Mouse (Mus musculus) hindbrain, embryonic 16.5 days (tissue): ENCODE data around the gene Ctnna3. TPM values are rescaled to one million over a fixed set of nuclear protein-coding genes. Genes with fewer than 3 reads are reported as not detected.

Experiments used
- ATAC-seq: fragments of 200-750 bp; cut with Nextera tagmentation; 2 replicates; pipeline ENCODE4 v1.8.0; 2017; ENCODE audit warnings: moderate TSS enrichment, moderate library complexity
- H3K27ac ChIP-seq: fragments of 300-500 bp; sonication (generic); 2 replicates; pipeline ENCODE4 v1.5.1; 2014; ENCODE audit warnings: low read depth, mild to moderate bottlenecking, control low read depth, low read length, moderate library complexity
- H3K27me3 ChIP-seq: fragments of 300-500 bp; sonication (generic); replicated peaks from 2 replicates; pipeline ENCODE4 v1.6.1; 2014; ENCODE audit warnings: low read length; ENCODE audit not compliant: control insufficient read depth, insufficient read depth
- H3K36me3 ChIP-seq: fragments of 300-500 bp; sonication (generic); 2 replicates; pipeline ENCODE4 v1.6.1; 2014; ENCODE audit warnings: mild to moderate bottlenecking, low read length, moderate library complexity, mixed read lengths; ENCODE audit not compliant: control insufficient read depth, insufficient read depth
- H3K4me1 ChIP-seq: fragments of 300-500 bp; sonication (generic); 2 replicates; pipeline ENCODE4 v1.6.1; 2014; ENCODE audit warnings: low read depth, low read length; ENCODE audit not compliant: control insufficient read depth, insufficient read depth
- H3K4me2 ChIP-seq: fragments of 300-500 bp; sonication (generic); 2 replicates; pipeline ENCODE4 v1.6.1; 2014; ENCODE audit warnings: mild to moderate bottlenecking, low read length, control low read depth, moderate library complexity
- H3K4me3 ChIP-seq: fragments of 300-500 bp; sonication (generic); 2 replicates; pipeline ENCODE4 v1.5.1; 2014; ENCODE audit warnings: mild to moderate bottlenecking, low read length, control low read depth, moderate library complexity
- H3K9ac ChIP-seq: fragments of 300-500 bp; sonication (generic); 2 replicates; pipeline ENCODE4 v1.6.1; 2014; ENCODE audit warnings: low read depth, mild to moderate bottlenecking, control low read depth, low read length, moderate library complexity
- H3K9me3 ChIP-seq: fragments of 300-500 bp; sonication (generic); 2 replicates; pipeline ENCODE4 v1.6.1; 2014; ENCODE audit warnings: mild to moderate bottlenecking, low read length, moderate library complexity; ENCODE audit not compliant: control insufficient read depth
- WGBS: fragments of 180-500 bp; shearing (Covaris S2); extraction: QIAGEN DNeasy Blood & Tissue Kit; methylation state at CpG from one replicate; pipeline ENCODE4 v1.1.7; 2014; 5-methylcytosine and 5-hydroxymethylcytosine counted together
- polyA plus RNA-seq: library from polyadenylated mRNA; unstranded; fragments of >200 nt; fragmentation: Nextera tagmentation; extraction: Ambion mirVana; gene quantifications from 2 replicates; pipeline ENCODE4 v1.2.1, GENCODE M21; 2015

Gene Ctnna3
- polyA plus RNA-seq, 1 experiment from 2014 or later = 2.3 TPM

DNA sequence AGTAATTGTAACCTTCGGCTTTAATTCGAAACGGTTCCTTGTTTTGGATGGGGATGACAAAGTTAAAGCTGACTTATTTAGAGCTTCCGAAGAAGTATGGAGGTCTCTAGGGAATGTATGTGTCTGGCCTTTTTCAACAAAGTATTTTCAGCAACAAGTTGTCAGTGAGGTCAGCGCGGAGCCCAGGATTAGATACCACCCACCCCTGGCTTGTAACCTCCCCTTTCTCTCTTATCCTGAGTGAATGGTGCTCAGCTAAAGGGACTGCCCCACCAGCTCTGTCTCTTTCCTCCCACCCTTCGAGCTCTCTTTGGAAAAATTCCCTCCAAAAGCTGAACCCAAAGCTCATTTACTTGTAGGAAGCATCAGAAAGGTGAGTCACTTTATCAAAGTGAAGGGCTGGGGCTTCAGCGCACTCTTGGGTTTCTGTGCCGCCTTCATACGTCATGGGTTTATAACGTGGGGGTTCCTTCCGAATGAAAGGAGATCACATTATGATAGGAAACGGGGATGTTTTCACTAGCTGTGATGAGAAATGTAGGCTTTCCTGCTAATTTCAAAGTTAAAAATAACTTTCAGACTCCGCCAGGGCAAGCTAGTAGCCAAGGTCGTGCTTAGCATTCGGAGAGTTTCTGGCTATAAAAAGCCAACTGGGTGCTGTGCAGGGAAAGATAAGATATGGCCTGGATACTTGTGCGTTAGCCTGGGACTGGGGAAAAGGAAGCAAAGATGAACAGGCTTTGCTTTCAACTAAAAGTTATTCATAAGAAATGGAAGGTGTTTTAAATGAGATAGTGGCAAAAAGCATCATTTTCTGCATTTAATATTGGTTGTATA lies 27.6 kb downstream of the Ctnna3 start:
- no peak for ATAC-seq
- WGBS = 79% methylated on average over 17 of the region's 17 CpGs
- Histone ChIP-seq H3K27me3 (no peaks in the 10 kb centered on the region), H3K4me1 (no peaks in the 10 kb centered on the region; the same call in 1 of the 2 replicates), H3K9ac (no peak overlapping the region), H3K4me2 (no peak overlapping the region), H3K4me3 (no peak overlapping the region), H3K9me3 (no peaks in the 10 kb centered on the region), H3K36me3 (no peaks in the 10 kb centered on the region), H3K27ac (no peak overlapping the region)

DNA sequence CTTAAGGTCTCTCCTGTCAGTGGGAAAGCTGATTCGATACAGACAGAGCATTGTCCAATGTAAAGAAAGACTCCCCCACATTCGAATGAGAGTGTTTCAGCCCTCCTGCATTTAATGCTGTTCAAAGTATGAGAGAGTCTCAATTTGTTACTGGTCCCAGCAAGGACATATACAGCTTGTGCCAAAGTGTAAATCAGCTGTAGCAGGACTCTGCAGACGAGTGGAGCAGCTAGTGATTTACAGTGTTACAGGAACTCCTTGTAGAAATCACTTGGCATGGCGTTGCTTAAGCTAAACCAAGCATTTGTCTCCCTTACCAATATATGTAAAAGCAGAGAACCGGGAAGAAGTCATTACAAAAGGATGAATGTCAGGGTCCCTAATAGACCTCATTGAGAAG lies 31.0 kb downstream of the Ctnna3 start:
- H3K4me1 ChIP-seq = no peaks in the 10 kb centered on the region
- H3K9ac ChIP-seq = no peak overlapping the region
- WGBS = 47% methylated on average over 5 of the region's 5 CpGs
- H3K4me3 ChIP-seq = no peak overlapping the region
- H3K27me3 ChIP-seq = no peaks in the 10 kb centered on the region
- ATAC-seq = no peak
- no peak overlapping the region for H3K4me2 ChIP-seq
- H3K36me3 ChIP-seq = no peaks in the 10 kb centered on the region
- no peak overlapping the region for H3K27ac ChIP-seq
- H3K9me3 ChIP-seq = no peaks in the 10 kb centered on the region

DNA sequence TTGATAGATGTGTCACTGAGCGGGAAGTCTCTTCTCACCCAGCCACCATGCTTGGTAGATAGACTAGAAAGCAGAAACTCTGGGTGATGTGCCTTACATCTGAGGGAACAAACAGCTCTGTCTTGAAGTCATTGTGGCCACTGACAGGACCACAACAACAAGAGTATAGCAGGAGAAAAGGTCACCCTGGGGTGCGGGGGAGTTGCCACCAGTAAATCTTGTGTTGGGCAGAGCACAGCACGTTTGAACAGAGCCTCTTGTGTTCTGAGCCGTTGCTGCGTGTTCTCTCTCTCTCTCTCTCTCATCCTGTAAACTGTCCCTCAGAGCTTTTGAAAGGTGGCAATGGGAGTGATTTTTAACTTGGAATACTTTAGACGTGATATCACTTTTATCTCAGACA lies 42.6 kb downstream of the Ctnna3 start:
- H3K4me2 ChIP-seq = no peak overlapping the region
- no peaks in the 10 kb centered on the region for H3K9me3 ChIP-seq
- ATAC-seq = no peak
- no peak overlapping the region for H3K9ac ChIP-seq
- H3K4me1 ChIP-seq = no peaks in the 10 kb centered on the region
- 43% methylated on average over 6 of the region's 6 CpGs for WGBS
- H3K36me3 ChIP-seq = no peaks in the 10 kb centered on the region
- no peak overlapping the region for H3K27ac ChIP-seq
- H3K27me3 ChIP-seq = no peaks in the 10 kb centered on the region
- H3K4me3 ChIP-seq = no peak overlapping the region

DNA sequence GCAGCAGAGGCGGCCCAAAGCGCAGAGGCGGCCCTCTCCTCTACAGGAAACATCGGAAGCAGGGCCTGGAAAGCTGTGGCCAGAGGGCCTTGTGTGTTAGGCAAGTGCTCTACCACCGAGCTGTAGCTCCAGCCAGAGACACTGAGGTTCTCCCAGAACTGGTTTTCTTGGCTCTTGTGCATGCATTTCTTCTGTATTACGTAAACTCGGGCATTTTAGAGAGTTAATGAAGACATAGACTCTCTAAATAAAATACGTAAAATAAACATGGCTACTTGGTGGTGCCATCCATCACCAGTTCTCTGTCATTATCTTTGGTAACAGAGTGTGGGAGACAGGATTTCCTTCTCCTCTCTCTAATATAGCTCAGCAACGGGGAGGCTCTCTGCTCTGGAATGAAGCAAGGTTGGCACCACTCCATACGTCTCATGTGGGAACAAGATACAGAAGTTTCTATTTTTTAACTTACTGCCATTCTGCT lies 46.3 kb downstream of the Ctnna3 start:
- H3K9me3 ChIP-seq = no peaks in the 10 kb centered on the region
- ATAC-seq = no peak
- no peak overlapping the region for H3K27ac ChIP-seq
- H3K9ac ChIP-seq = no peak overlapping the region
- no peak overlapping the region for H3K4me2 ChIP-seq
- WGBS = 72% methylated on average over 10 of the region's 10 CpGs
- H3K36me3 ChIP-seq = no peaks in the 10 kb centered on the region
- H3K27me3 ChIP-seq = no peaks in the 10 kb centered on the region
- H3K4me3 ChIP-seq = no peak overlapping the region
- no peaks in the 10 kb centered on the region for H3K4me1 ChIP-seq

DNA sequence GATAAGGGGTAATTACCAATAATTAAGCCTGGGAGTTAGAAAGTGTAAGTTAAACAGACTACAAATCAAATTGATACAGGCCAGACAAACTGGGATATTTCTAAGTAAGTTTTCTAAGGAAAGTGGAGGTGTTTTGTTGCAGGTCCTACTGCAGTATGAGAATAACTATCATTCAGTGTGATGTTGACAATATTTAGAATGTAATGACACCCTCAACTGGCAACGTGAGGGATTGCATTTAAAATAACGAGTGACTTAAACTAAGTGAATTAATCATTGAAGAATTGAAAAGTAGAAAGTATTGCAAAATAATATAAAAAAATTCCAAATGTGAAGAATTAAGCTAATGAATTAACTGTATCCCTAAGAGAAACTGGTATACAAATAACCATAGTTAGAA lies 49.0 kb downstream of the Ctnna3 start:
- H3K36me3 ChIP-seq = no peaks in the 10 kb centered on the region
- H3K9me3 ChIP-seq = no peaks in the 10 kb centered on the region
- no peak overlapping the region for H3K27ac ChIP-seq
- no peak overlapping the region for H3K9ac ChIP-seq
- ATAC-seq = no peak
- 34% methylated on average over 2 of the region's 2 CpGs for WGBS
- no peaks in the 10 kb centered on the region for H3K4me1 ChIP-seq
- no peaks in the 10 kb centered on the region for H3K27me3 ChIP-seq
- H3K4me3 ChIP-seq = no peak overlapping the region
- H3K4me2 ChIP-seq = no peak overlapping the region

DNA sequence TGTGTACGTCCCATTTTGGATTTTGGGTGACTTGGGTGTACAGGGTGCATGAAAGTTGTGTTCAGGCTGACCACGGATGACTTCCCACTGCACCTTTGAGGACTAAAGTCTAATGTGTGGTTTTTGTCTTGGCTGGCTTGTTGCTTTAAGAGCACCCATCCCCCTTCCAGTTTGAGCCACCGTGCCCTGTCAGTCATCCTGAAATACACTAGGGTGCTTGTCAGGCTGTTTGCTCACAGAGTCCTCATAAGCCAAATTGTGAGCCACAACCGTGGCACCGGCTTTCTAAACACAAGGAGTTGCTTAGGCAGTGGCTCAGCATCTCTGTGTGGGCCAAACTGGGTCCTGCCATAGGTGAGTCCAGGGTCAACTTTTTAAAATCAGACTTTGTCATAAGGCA lies 50.2 kb downstream of the Ctnna3 start:
- 57% methylated on average over 5 of the region's 5 CpGs for WGBS
- Histone ChIP-seq H3K9me3 (no peaks in the 10 kb centered on the region), H3K9ac (no peak overlapping the region), H3K4me3 (no peak overlapping the region), H3K4me2 (no peak overlapping the region), H3K27ac (no peak overlapping the region), H3K27me3 (no peaks in the 10 kb centered on the region), H3K4me1 (no peaks in the 10 kb centered on the region), H3K36me3 (no peaks in the 10 kb centered on the region)
- ATAC-seq = no peak

DNA sequence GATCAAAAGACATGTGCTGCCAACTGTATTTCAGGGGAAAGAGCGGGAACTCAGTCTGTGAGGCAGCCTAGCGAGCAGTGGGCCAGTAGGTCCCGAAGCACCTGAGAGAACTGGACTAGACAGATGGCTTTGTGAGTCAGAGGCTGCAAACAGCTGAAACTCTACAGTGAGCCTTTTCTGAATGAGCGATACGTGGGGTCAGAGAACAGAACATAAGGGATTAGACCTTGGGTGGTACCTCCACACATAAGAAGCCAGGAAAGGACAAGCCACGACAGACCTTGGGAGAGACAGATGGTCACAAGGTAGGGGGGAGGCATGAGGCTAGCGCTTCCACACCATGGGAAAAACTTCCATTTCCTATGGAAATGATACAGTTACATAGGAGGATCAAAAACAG lies 58.4 kb downstream of the Ctnna3 start:
- no peak for ATAC-seq
- no peak overlapping the region for H3K4me3 ChIP-seq
- no peaks in the 10 kb centered on the region for H3K27me3 ChIP-seq
- no peaks in the 10 kb centered on the region for H3K4me1 ChIP-seq
- WGBS = 83% methylated on average over 7 of the region's 7 CpGs
- H3K9me3 ChIP-seq = peaks cover 3% of the 10 kb centered on the region
- H3K9ac ChIP-seq = no peak overlapping the region
- no peak overlapping the region for H3K4me2 ChIP-seq
- H3K36me3 ChIP-seq = no peaks in the 10 kb centered on the region
- no peak overlapping the region for H3K27ac ChIP-seq

DNA sequence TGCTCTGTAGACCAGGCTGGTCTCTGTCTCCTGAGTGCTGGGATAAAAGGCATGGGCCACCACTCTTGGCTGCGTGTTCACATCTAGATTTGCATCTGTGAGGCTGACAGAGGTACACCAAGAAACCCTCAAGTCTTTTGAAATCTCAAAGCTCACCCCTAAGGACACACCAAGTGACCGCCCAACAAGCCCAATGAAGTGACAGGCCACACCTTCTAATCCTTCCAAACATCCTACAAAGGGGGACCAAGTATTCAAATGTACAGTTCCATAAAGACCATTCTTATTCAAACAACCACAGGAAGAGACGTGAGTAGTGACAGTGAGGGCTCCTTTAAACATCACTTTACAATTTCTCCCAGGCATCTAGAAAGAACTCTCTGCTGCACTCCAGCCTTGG lies 94.1 kb downstream of the Ctnna3 start:
- ATAC-seq = no peak
- Histone ChIP-seq H3K27ac (no peak overlapping the region), H3K4me1 (no peaks in the 10 kb centered on the region), H3K36me3 (no peaks in the 10 kb centered on the region), H3K4me2 (no peak overlapping the region), H3K9ac (no peak overlapping the region), H3K27me3 (no peaks in the 10 kb centered on the region), H3K9me3 (peaks cover 3% of the 10 kb centered on the region; the same call in 1 of the 2 replicates), H3K4me3 (no peak overlapping the region)
- WGBS = 77% methylated on average over 3 of the region's 3 CpGs

DNA sequence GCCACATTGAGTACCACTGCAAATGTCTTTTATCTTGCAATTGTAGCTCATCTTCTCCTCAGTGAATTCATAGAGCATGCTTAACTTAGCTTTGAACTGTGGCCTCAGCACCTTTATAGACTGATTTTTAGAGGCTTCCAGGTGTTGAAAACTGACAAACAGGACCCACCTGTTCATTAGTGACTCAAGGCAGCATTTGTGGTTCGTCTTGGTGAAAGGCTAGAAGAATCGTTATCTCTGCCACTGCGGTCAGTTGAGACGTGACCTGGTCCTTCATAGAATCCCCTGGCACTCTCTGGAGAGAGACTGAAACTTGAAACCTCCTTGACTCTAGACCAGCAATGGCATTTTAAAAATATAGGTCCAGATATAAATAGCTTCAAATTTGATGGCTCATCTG lies 96.1 kb downstream of the Ctnna3 start:
- peaks cover 3% of the 10 kb centered on the region; the same call in 1 of the 2 replicates for H3K9me3 ChIP-seq
- no peaks in the 10 kb centered on the region for H3K27me3 ChIP-seq
- H3K4me1 ChIP-seq = no peaks in the 10 kb centered on the region
- no peak overlapping the region for H3K27ac ChIP-seq
- ATAC-seq = no peak
- no peak overlapping the region for H3K4me3 ChIP-seq
- no peaks in the 10 kb centered on the region for H3K36me3 ChIP-seq
- no peak overlapping the region for H3K9ac ChIP-seq
- 81% methylated on average over 4 of the region's 4 CpGs for WGBS
- H3K4me2 ChIP-seq = no peak overlapping the region
